Mouse (Mus musculus) heart, postnatal 36 days (tissue): ENCODE measurements around the gene Cct5. TPM values are rescaled to one million over a fixed set of nuclear protein-coding genes. Genes with fewer than 3 reads are reported as not detected.

Experiments
- DNase-seq, 2 experiments: peaks; one replicate each; pipeline ENCODE4 v3.0.0; 2021 to 2022
- intact Hi-C: fragments of 180-260 bp; cut with DNase I; formaldehyde crosslinking; loops from one replicate; pipeline ENCODE4 v1.15.1; 2025
- total RNA-seq, 2 experiments: library from RNA; stranded (reverse); gene quantifications; 2 replicates each; pipeline ENCODE4 v1.2.3; 2021

Gene Cct5
- total RNA-seq = 100 to 1,000 TPM; 148 to 149 TPM

DNA sequence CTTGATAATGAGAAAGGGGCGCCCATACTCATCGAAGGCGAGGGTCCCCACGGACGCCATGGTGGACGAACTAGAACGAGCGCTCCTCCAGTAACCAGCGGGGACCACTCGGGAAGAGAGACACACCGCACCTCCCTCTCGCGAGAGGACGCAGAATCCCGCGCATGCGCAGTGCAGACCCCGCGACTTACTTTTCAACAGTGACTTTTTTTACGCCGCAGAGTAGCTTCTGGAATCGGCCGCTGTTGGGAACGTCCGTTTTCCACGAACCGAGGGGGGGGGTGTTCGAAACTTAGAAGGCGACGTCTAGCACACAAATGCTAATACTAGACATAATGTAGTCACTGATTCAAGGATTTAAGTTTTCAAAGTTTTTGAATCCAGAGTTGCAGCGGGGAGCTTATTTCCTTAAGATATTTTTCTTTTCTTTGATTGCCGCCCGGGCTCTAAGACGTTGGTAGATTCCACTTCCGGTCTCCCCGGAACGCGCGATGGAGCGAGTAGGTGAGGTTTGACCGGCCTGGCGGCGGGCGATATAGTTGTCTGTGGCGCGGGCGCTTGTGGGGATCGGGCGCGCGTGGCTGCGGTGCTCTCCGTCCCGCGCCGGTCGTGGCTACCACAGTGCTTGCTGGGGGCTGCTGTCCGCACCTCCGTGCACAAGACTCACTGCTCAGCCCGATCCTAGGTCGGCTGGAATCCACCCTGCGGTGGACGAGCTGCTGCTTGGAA, at the start of gene Cct5, which contains the start of gene Fam173b:
Cct5 (minus strand) TSS at position 159 of the 729 bp plus-strand sequence.
Fam173b (plus strand) TSS at position 207 of the 729 bp plus-strand sequence.
- intact Hi-C loops = loop anchor here (2.0 to 10.0 kb wide), 2 partner anchors 71 to 377 kb away; partner anchors contain the start of genes Dap and March6
- DNase-seq = peak; percentile 99 to 100

DNA sequence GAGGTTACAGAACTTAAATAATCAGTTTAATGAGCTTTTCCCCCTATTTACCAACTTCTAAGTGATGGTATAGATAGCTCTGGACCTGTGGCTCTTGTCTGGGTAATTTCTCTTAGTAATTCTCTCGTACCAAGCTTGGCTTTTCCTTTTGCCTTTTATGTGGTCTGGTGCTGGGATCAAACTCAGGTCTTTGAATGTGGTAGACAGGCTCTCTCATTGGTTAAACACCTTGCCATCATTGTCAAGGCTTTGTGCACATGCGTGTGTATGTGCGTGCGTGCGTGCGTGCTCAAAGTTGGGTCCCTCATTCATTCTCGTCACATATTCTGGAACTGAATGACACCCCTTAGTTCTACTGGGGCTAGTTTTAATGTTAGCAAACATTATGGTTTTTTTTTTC, 49.2 kb upstream of the Cct5 start:
- intact Hi-C loops = no loop called here
- DNase-seq = no peak

DNA sequence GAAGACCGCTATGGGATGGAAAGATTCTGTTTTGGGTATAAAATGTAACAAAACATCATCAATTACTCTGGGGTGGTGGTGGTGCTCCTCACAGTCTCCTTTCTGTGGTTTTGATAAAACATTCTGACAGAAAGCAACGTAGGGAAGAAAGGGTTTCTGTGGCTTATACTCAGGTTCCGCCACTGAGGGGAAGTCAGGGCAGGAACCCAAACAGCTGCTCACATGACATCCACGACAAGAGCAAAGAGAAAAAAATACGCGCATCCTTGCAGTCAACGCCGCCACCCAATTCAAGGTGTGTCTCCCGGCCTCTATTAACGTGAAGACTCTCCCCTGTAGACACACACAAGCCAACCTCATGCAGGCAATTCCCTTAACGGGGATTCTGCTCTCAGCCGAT, 48.1 kb upstream of the Cct5 start:
- no peak for DNase-seq
- intact Hi-C loops = no loop called here

DNA sequence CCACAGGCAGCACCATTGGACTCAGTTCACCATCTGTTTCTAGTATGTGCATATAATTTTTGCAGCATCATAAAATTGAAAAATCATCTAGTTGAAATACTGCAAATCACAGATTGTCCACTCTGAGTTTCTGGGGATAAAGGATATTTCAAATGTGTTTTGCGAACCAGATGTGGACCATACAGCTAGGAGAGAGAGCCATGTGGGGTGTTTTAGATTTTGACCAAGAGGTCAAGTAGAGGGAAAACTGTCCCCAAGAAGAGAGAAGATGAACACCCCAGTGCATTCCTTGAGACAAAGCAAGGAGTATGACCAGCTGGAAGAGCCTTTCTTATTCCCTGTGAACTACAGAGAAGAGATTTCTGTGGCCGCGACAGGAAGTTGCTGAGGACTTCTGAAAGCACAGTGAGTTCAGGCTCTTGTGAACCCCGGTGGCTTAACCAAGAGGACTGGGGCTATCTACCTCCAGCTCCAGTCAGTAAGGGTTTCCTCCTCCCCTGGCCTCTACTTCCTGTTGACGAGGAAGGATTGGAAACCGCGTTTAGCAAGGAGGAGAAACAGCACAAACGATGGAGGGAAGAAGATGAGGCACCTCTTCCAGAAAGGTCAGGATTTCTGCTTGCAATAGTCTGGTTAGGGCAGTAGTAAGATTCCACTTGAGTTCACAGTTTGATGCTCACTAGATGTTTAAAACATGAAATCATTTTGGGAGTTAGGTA, 46.4 kb upstream of the Cct5 start:
- no peak for DNase-seq
- intact Hi-C loops = no loop called here

DNA sequence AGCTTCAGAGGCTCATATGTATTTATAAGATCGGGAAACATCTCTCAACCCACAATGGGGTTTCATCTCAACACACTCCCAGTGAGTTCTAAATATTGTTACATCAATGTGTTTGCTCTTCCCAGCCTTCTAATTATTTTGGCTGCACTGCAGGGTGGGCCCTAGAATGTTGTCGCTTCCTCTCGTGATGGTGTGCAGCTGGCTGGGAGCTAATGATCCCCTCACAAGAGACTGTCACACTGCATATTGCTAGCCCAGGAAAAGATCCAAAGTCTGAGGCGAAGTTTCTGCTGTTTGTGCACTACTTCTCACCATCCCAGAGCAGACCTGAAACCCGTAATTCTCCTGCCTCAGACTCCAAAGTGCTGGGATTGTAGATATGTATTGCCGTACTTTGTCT, 45.6 kb upstream of the Cct5 start:
- intact Hi-C loops = no loop called here
- no peak for DNase-seq

DNA sequence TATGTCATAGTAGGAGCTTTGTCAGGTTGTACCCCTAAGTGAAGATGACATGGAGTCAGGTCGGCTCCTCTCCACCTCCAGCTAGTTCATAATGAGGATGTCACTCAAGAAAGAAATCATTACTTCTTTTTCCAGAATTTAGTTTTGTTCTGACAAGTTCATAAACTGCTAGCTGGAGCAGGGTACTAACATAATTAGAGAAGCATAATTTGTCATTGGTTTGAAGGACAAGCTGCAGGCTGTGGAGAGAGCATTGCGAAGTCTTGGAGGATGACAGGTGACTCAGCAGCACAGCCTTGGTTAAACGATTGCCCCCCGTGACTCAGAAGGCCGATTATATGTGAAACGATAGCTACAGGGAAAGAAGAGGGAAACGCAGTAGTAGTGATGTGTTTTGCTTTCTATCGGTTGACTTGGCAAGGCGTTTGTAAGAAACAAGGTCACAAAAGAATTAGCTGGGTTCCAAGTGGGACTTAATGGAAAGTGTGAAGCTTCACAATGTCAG, 34.5 kb upstream of the Cct5 start:
- intact Hi-C loops = no loop called here
- DNase-seq = no peak

DNA sequence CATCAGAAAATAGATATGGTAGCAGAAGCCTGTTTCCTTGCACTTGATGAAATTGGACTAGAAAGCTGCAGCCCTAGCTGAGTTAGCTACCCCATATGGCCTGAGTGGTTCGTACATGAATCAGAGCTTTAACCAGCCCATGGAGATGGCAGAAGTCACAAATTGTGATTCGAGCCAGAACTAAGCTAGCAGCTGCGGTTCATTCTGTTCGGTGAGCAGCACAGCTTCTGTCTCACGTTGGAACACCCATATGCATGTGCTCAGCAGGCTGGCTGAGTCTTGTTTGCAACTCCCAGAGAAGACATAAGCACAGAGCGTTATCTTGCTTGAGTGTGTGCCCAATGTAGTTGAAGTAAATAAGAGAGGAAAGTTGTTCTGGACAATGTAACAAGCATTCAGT, 33.0 kb upstream of the Cct5 start:
- DNase-seq = no peak
- intact Hi-C loops = no loop called here

DNA sequence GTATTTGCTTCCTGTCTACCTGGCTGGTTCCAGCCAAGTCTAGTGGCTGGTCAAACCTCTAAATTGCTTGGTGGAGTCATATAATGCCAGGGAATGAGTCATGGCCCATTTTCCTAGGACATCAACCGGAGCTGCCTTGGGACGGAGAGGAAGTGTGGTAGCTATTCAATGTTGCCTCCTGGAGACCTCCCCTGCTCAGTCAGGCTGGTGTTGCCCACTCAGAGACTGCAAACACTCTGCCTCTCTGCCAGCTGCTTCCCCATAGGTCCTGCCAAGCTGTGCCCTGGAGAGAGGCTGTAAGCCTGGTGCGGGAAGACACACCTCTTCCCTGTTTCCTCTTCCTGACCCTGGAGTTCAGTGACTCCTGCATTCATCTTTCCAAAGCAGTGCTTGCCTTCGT, 30.9 kb upstream of the Cct5 start:
- DNase-seq = no peak
- intact Hi-C loops = no loop called here

DNA sequence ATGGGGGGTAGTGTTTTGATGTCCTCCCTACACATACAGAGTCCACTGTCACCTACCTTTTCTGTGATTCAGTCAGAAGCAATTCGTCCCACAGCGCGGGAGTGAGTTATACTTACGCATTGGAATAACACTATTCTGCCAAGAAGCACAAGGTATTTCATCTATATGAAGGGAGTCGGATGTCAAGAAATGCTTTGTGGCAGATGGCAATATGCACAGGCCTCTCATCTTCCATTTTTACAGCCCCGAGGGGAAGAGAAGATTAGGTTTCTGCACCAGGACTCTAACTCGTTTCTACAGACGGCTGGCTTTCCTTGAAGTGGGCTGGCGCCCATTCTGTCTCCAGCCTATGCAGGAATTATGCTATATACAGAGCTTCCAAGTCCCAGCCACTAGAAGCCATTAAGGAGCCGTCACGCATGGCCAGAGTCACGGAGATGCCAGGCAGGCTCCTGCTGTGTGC, 29.8 kb upstream of the Cct5 start:
- intact Hi-C loops = no loop called here
- no peak for DNase-seq

DNA sequence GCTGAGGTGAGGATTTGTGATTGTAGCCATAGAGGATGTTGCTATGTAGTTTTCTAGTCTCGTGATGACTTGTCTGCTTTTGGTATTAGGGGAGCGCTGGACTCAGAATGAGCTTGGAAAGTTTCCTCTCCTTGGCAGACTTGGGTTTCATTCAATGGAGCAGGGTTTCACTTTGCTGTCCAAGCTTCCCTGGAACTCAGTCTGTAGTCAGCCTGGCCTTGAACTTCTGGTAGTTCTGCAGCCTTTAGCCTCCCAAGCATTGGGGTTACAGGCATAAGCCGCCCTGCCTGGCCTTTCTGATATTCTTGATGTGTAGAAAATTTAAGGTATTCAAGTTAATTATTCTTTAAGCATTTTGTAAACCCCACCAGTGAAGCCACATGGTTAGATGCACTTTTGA, 28.0 kb upstream of the Cct5 start:
- no peak for DNase-seq
- intact Hi-C loops = no loop called here

DNA sequence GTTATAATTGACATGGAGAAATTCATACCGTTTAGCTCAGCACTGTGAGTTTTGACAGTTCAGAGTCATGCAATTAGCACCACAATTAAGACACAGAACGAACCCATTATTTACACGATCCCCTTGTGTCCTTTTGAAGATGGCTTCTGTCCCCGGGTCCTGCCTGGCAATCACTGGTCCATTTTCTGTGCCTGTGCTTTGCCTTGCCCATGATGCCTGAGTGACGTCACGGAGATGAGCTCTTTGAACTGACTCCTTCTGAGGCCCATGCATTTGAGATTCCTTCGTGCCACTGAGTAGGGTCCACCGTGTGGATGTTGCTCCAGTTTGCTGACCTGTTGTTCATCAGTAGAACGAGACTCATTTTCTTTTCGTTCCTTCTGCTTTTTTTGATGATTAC, 26.6 kb upstream of the Cct5 start:
- intact Hi-C loops = no loop called here
- no peak for DNase-seq

DNA sequence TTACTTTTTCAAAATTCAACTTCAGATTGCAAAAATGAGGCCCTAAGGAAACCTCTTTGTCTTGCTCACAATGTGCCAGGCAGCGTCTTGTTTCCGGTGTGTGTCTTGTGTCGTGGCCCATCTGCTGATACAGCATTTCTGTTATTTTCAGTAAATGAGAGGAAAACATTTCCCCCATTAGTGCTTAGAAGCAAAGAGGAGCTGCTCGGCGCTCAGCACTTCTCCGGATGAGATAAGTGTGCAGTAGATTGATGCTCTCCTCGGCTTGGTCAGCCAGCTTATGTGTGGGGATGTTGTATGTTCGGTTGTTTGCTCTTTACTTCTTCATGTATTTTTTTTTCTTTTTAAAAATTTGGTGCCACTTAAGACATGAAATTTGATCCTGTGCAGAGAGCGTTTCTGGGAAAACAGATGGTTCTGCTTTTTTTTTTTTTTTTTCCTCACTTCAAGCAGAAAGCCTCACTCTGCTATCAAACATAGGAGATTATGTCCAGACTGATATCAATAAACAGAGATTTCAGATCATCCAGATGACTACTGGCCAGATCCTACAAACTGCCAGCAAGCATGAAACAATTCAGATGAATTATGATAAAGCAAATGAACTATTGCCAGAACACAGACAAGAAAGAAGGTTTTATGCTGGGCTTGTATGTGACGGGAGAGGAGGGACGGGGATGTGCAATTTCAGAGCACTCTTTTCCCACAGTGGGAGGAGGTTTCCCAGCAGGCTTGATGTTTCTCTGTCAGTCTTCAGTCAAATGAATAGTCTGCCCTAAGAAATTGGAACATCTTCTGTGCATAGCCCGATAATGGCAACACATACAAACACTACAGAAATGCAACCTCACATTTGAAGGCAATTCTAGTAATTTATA, 25.9 kb upstream of the Cct5 start:
- no peak for DNase-seq
- intact Hi-C loops = no loop called here

DNA sequence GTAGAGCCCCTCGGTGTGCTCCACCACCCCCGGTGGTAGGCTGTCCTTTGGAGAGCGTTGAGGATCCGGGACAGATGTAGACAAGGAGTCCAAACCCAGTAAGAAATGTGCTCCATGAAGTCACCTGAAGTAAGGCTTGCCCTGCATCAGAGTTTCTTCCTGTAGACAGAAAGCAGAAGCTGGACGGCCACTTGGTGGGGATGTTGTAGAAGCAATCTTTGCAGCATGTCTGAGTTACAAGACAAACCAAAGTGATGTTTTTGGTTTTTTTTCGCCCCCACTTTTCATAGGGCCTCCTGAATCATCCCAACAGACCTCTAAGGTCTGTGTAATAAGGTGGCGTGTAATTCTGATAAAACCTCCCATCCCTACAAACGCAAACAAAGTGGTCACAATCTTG, 17.9 kb upstream of the Cct5 start:
- no peak for DNase-seq

DNA sequence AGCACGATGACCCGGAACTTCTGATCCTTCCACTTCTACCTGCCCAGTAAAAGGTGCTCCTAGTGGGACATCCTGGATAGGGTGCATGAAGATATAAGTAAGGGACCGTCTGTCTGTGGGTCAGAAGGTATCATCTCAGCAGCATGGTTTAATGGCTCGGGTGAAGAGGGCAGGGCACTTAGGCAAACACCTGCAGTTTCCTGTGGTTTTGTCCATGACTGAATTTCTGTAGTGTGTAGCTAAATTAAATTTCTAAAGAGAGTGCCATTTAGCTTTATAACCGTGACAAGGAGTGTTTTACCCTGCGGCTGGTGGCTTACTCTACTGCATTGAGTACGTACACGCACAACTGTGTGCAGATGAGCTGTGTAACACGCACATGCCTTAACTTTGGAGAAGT, 15.7 kb upstream of the Cct5 start:
- DNase-seq = no peak
- intact Hi-C loops = loop anchor here (10.0 kb wide), 1 partner anchor 1108 kb away; no protein-coding TSS in a partner anchor

More for the DNA sequence above, 17.9 kb upstream of the Cct5 start:
- intact Hi-C loops = loop anchor here (10.0 kb wide), 1 partner anchor 1105 kb away; no protein-coding TSS in a partner anchor

DNA sequence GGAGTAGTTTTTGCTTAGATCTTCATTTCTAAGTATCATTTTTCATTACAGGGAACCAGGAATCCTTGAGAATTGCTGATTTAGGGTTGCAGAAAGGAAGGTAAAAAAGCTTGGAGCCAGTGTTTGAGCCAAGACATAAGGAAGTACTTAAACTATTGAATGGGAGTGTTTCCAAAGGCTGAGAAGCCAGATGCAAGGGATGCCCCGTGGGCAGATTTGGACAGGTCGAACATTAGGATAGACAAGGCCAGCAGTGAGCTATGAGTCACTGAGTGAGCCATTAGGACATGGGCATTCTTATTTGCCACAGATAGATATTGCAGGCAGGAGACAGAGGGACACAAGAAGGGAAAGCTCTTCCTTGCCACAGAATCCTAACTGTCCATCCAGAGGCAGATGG, 13.1 kb upstream of the Cct5 start:
- no peak for DNase-seq
- intact Hi-C loops = loop anchor here (5.0 to 10.0 kb wide), 2 partner anchors 628 to 1110 kb away; partner anchors contain the start of gene Sema5a

DNA sequence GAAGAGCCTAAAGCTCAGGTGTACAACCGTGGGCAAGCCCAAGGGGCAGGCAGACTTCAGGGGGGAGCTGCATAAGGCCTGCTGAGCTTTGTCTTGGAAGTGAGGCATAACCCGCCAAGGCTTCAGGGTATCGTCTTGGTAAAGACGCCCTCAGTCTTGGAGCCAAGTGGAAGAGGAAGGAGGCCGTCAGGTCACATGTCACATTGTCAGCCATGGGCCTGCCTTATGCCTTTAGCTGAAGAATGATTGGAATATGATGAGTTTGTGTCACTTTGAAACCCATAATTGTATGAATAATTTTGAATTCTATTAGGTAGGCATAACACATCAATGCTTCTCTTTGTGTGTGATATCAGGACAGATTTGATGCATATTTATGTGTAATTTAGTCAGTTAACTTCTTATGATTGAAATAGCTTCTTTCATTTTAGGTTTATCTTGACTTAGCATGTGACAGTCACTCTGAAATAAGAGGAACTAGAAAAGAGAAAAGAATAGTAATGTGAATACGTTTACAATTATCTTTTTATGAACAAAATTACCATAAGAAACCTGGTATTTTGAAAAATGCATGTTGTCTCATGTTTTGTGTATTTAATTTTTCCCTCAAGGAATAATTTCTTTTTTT, 12.3 kb upstream of the Cct5 start:
- DNase-seq = no peak
- intact Hi-C loops = loop anchor here (5.0 to 10.0 kb wide), 2 partner anchors 628 to 1111 kb away; partner anchors contain the start of gene Sema5a

DNA sequence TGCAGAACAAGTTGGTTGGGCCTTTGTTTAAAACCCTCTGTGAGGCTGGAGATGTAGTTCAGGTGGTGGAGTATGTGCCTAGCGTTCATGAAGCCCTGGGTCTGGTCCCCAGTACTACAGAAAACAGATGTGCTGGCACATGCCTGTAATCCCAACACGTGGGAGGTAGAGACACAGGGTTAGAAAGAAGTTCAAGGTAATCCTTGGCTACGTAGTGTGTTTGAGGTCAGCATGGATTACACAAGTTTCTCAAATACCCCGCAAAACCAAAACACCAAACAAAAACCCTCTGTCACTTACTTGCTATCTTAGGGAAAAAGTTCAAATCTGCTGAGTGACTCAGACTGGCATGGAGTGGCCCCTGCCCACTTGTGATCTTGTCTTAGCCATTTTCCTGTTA, 10.4 kb upstream of the Cct5 start:
- intact Hi-C loops = loop anchor here (5.0 to 10.0 kb wide), 2 partner anchors 630 to 1113 kb away; partner anchors contain the start of gene Sema5a
- DNase-seq = no peak

DNA sequence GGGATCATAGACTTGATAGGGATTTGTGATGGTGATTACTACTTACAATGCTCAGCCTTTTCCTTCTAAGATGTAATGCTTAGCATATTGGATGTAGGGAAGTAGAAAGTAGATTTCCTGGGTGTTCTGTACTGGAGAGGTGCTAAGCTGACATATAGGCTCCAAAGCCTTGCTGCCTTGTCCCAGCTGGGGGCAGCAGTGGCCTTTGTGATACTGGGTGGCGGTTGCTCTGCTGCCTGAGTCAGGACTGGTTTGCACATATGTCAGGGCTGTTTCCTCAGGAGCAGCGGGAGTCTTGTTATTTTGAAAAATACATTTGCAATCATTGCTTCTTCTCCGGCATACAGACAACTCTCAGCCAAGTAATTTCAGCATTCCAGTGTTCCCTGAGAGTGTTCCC, 9.4 kb upstream of the Cct5 start:
- no peak for DNase-seq
- intact Hi-C loops = loop anchor here (5.0 to 10.0 kb wide), 2 partner anchors 631 to 1114 kb away; partner anchors contain the start of gene Sema5a

DNA sequence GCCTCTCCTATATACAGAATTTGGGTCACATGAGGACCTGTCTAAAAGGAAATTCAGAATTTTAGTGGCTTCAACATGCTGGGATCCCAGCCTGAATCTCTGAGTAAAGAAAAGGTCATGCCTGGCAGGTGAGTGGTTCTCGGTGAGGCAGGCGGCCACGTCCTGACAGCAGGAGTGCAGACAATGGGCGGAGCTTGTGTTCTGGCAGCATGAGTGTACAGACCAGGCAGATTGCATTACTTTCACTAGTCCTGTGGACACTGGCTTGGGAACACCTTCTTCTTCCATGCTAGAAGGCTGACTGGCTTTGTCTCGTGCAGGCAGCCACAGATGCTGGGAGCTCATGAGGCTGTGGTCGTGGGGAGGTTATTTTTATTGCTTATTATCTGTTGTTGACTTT, 5.2 kb upstream of the Cct5 start:
- intact Hi-C loops = loop anchor here (10.0 kb wide), 1 partner anchor 382 kb away; the partner anchor contains the start of gene Dap
- DNase-seq = no peak

DNA sequence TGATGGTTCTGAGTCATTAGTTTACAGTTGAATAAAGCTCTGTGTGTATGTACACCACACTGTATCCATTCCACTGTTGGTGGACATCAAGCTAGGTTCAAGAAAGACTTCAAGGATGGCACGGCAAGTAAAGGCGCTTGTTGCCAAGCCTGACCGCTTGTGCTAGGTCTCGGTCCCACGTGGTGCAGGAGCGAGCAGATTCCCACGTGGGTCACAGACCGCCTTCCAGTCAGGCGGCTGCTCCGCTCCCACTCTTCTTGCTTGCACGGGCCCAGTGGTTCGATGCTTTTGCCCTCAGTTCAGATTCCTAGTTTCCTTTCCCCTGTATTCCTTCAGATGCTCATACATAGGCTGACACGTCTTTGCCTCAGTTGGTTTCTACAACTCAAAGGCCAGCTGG, 1.5 kb upstream of the Cct5 start:
- no peak for DNase-seq
- intact Hi-C loops = loop anchor here (2.0 to 10.0 kb wide), 2 partner anchors 72 to 378 kb away; partner anchors contain the start of genes Dap and March6
